Mouse (Mus musculus) midbrain, embryonic 15.5 days (tissue): ENCODE measurements around the gene Wdr61. TPM values are rescaled to one million over a fixed set of nuclear protein-coding genes. Genes with fewer than 3 reads are reported as not detected.

Source experiments
- ATAC-seq: fragments of 200-750 bp; cut with Nextera tagmentation; replicated peaks from 2 replicates; pipeline ENCODE4 v1.8.0; 2017; ENCODE audit warnings: moderate TSS enrichment
- H3K27ac ChIP-seq: fragments of 300-500 bp; sonication (generic); 2 replicates; pipeline ENCODE4 v1.5.1; 2015; ENCODE audit warnings: mild to moderate bottlenecking, inconsistent platforms
- H3K27me3 ChIP-seq: fragments of 300-500 bp; sonication (generic); replicated peaks from 2 replicates; pipeline ENCODE4 v1.6.1; 2015; ENCODE audit warnings: inconsistent platforms
- H3K36me3 ChIP-seq: fragments of 300-500 bp; sonication (generic); replicated peaks from 2 replicates; pipeline ENCODE4 v1.6.1; 2015; ENCODE audit warnings: inconsistent platforms
- H3K4me1 ChIP-seq: fragments of 300-500 bp; sonication (generic); 2 replicates; pipeline ENCODE4 v1.6.1; 2015; ENCODE audit warnings: inconsistent platforms
- H3K4me2 ChIP-seq: fragments of 300-500 bp; sonication (generic); 2 replicates; pipeline ENCODE4 v1.6.1; 2015; ENCODE audit warnings: inconsistent platforms, mild to moderate bottlenecking, moderate library complexity
- H3K4me3 ChIP-seq: fragments of 300-500 bp; sonication (generic); 2 replicates; pipeline ENCODE4 v1.5.1; 2015; ENCODE audit warnings: mild to moderate bottlenecking, inconsistent platforms
- H3K9ac ChIP-seq: fragments of 300-500 bp; sonication (generic); 2 replicates; pipeline ENCODE4 v1.6.1; 2015; ENCODE audit warnings: mild to moderate bottlenecking, inconsistent platforms
- H3K9me3 ChIP-seq: fragments of 300-500 bp; sonication (generic); 2 replicates; pipeline ENCODE4 v1.6.1; 2016; ENCODE audit warnings: inconsistent platforms
- WGBS: fragments of 180-500 bp; shearing (Covaris S2); methylation state at CpG from one replicate; pipeline ENCODE4 v1.1.7; 2015; ENCODE audit warnings: mixed read lengths; 5-methylcytosine and 5-hydroxymethylcytosine counted together
- polyA plus RNA-seq: library from polyadenylated mRNA; unstranded; fragments of >200 nt; fragmentation: Nextera tagmentation; extraction: Ambion mirVana; gene quantifications from 2 replicates; pipeline ENCODE4 v1.2.1, GENCODE M21; 2015

The Wdr61 gene
- polyA plus RNA-seq, 1 experiment from 2014 or later = 89.8 TPM

- H3K4me1 ChIP-seq = peaks cover 8% of the 10 kb centered on the region; the same call in 1 of the 2 replicates
- ATAC-seq = peak; percentile 63
- H3K4me3 ChIP-seq = no peak overlapping the region
- H3K9ac ChIP-seq = no peak overlapping the region
- H3K27me3 ChIP-seq = no peaks in the 10 kb centered on the region
- H3K27ac ChIP-seq = no peak overlapping the region
- 24% methylated on average over 21 of the region's 21 CpGs for WGBS
- H3K36me3 ChIP-seq = no peaks in the 10 kb centered on the region
- no peaks in the 10 kb centered on the region for H3K9me3 ChIP-seq
- no peak overlapping the region for H3K4me2 ChIP-seq
Observed at GRCm38 (mm10) chr9:54752201-54752943, 18.1 kb upstream of the Wdr61 start.

- Histone ChIP-seq H3K9me3 (no peaks in the 10 kb centered on the region), H3K4me3 (no peak overlapping the region), H3K4me1 (peaks cover 8% of the 10 kb centered on the region; the same call in 1 of the 2 replicates), H3K27me3 (no peaks in the 10 kb centered on the region), H3K27ac (no peak overlapping the region), H3K4me2 (no peak overlapping the region), H3K9ac (no peak overlapping the region), H3K36me3 (no peaks in the 10 kb centered on the region)
- no peak for ATAC-seq
- WGBS = 80% methylated on average over 2 of the region's 2 CpGs
Observed at GRCm38 (mm10) chr9:54751684-54752083, 17.4 kb upstream of the Wdr61 start.

- H3K4me3 ChIP-seq = no peak overlapping the region
- H3K27me3 ChIP-seq = no peaks in the 10 kb centered on the region
- H3K36me3 ChIP-seq = no peaks in the 10 kb centered on the region
- H3K9ac ChIP-seq = no peak overlapping the region
- no peak overlapping the region for H3K27ac ChIP-seq
- no peak overlapping the region for H3K4me2 ChIP-seq
- no peaks in the 10 kb centered on the region for H3K9me3 ChIP-seq
- 87% methylated on average over 7 of the region's 7 CpGs for WGBS
- ATAC-seq = no peak
- H3K4me1 ChIP-seq = peaks cover 8% of the 10 kb centered on the region; the same call in 1 of the 2 replicates
Observed at GRCm38 (mm10) chr9:54750215-54750981, 16.1 kb upstream of the Wdr61 start.

- no peak for ATAC-seq
- Histone ChIP-seq H3K9ac (no peak overlapping the region), H3K4me1 (no peaks in the 10 kb centered on the region), H3K36me3 (no peaks in the 10 kb centered on the region), H3K27ac (no peak overlapping the region), H3K4me3 (no peak overlapping the region), H3K27me3 (no peaks in the 10 kb centered on the region), H3K9me3 (no peaks in the 10 kb centered on the region), H3K4me2 (no peak overlapping the region)
- 45% methylated on average over 13 of the region's 13 CpGs for WGBS
Observed at GRCm38 (mm10) chr9:54745740-54746370, 11.5 kb upstream of the Wdr61 start.

GRCm38 (mm10) chr9:54743891-54744290 lies 9.6 kb upstream of the Wdr61 start:
- 91% methylated on average over 4 of the region's 4 CpGs for whole genome bisulfite sequencing
- Histone ChIP-seq H3K27me3 (no peaks in the 10 kb centered on the region), H3K9ac (no peak overlapping the region), H3K27ac (no peak overlapping the region), H3K4me1 (no peaks in the 10 kb centered on the region), H3K9me3 (no peaks in the 10 kb centered on the region), H3K4me2 (no peak overlapping the region), H3K4me3 (no peak overlapping the region), H3K36me3 (no peaks in the 10 kb centered on the region)
- ATAC-seq = no peak

- ATAC-seq = no peak
- 30% methylated on average over 3 of the region's 3 CpGs for WGBS
- Histone ChIP-seq H3K4me2 (no peak overlapping the region), H3K4me1 (peaks cover 6% of the 10 kb centered on the region), H3K27me3 (no peaks in the 10 kb centered on the region), H3K36me3 (no peaks in the 10 kb centered on the region), H3K27ac (no peak overlapping the region), H3K9me3 (no peaks in the 10 kb centered on the region), H3K4me3 (no peak overlapping the region), H3K9ac (no peak overlapping the region)
Observed at GRCm38 (mm10) chr9:54738376-54738775, 4.1 kb upstream of the Wdr61 start.

GRCm38 (mm10) chr9:54736284-54736701 lies 2.0 kb upstream of the Wdr61 start:
- Histone ChIP-seq H3K4me1 (peaks cover 16% of the 10 kb centered on the region), H3K4me3 (no peak overlapping the region), H3K9me3 (no peaks in the 10 kb centered on the region), H3K27ac (no peak overlapping the region), H3K9ac (no peak overlapping the region), H3K4me2 (no peak overlapping the region), H3K36me3 (no peaks in the 10 kb centered on the region), H3K27me3 (no peaks in the 10 kb centered on the region)
- WGBS = 22% methylated on average over 9 of the region's 9 CpGs
- no peak for ATAC-seq

GRCm38 (mm10) chr9:54734639-54735252 lies 427 bp upstream of the Wdr61 start:
- 22% methylated on average over 11 of the region's 11 CpGs for WGBS
- H3K27me3 ChIP-seq = no peaks in the 10 kb centered on the region
- ATAC-seq = 0 out of 2 replicates have a peak, but pooled peaks have one; percentile 17
- peaks cover 16% of the 10 kb centered on the region for H3K4me1 ChIP-seq
- 0 out of 2 replicates have a peak, but pooled peaks cover 2% of the 10 kb centered on the region for H3K36me3 ChIP-seq
- peak overlapping the region; percentile 68 for H3K27ac ChIP-seq
- H3K4me2 ChIP-seq = peak overlapping the region; percentile 82
- H3K9ac ChIP-seq = peak overlapping the region; percentile 71
- H3K4me3 ChIP-seq = peak overlapping the region; percentile 87
- H3K9me3 ChIP-seq = no peaks in the 10 kb centered on the region

- Histone ChIP-seq H3K27me3 (no peaks in the 10 kb centered on the region), H3K9ac (no peak overlapping the region), H3K4me2 (no peak overlapping the region), H3K4me3 (no peak overlapping the region), H3K4me1 (peaks cover 16% of the 10 kb centered on the region), H3K27ac (no peak overlapping the region), H3K36me3 (peaks cover 9% of the 10 kb centered on the region; the same call in 1 of the 2 replicates), H3K9me3 (no peaks in the 10 kb centered on the region)
- ATAC-seq = no peak
- 93% methylated on average over 2 of the region's 2 CpGs for WGBS
Observed at GRCm38 (mm10) chr9:54732122-54732521, 2.2 kb downstream of the Wdr61 start.

GRCm38 (mm10) chr9:54726315-54726714 lies 8.0 kb downstream of the Wdr61 start:
- ATAC-seq = no peak
- no peak overlapping the region for H3K4me3 ChIP-seq
- WGBS = 85% methylated on average over 5 of the region's 5 CpGs
- H3K36me3 ChIP-seq = peaks cover 51% of the 10 kb centered on the region
- H3K27me3 ChIP-seq = no peaks in the 10 kb centered on the region
- H3K4me2 ChIP-seq = no peak overlapping the region
- no peaks in the 10 kb centered on the region for H3K4me1 ChIP-seq
- H3K9ac ChIP-seq = no peak overlapping the region
- no peak overlapping the region for H3K27ac ChIP-seq
- no peaks in the 10 kb centered on the region for H3K9me3 ChIP-seq

GRCm38 (mm10) chr9:54722596-54722995 lies 11.7 kb downstream of the Wdr61 start:
- H3K27me3 ChIP-seq = no peaks in the 10 kb centered on the region
- 97% methylated on average over 4 of the region's 4 CpGs for WGBS
- no peak for ATAC-seq
- H3K9ac ChIP-seq = no peak overlapping the region
- no peaks in the 10 kb centered on the region for H3K9me3 ChIP-seq
- no peak overlapping the region for H3K4me2 ChIP-seq
- no peak overlapping the region for H3K4me3 ChIP-seq
- H3K36me3 ChIP-seq = peaks cover 63% of the 10 kb centered on the region
- H3K4me1 ChIP-seq = no peaks in the 10 kb centered on the region
- H3K27ac ChIP-seq = no peak overlapping the region

- H3K27ac ChIP-seq = no peak overlapping the region
- WGBS = 87% methylated on average over 7 of the region's 7 CpGs
- H3K4me3 ChIP-seq = no peak overlapping the region
- no peak overlapping the region for H3K4me2 ChIP-seq
- H3K4me1 ChIP-seq = no peaks in the 10 kb centered on the region
- peaks cover 59% of the 10 kb centered on the region for H3K36me3 ChIP-seq
- no peak overlapping the region for H3K9ac ChIP-seq
- ATAC-seq = no peak
- no peaks in the 10 kb centered on the region for H3K27me3 ChIP-seq
- H3K9me3 ChIP-seq = no peaks in the 10 kb centered on the region
Observed at GRCm38 (mm10) chr9:54722156-54722555, 12.2 kb downstream of the Wdr61 start.
